Mouse (Mus musculus): ENCODE results near the gene Ppp1r14a.

GRCm38 (mm10) chr7:29303738-29304462 lies 14.8 kb downstream of the Ppp1r14a start, which contains the start of gene Dpf1:
- TF ChIP-seq CTCF (IDR thresholded peaks at IDR 0.05 in 2 of 3, conservative IDR thresholded peaks at IDR 0.05 in 1 of 3; ENCODE audit: control insufficient read depth in 1 of 3, insufficient read depth in 1 of 3, low read depth in 2 of 3, low read length in 3 of 3, poor library complexity in 1 of 3, severe bottlenecking in 1 of 3) (no peak), EP300 (IDR thresholded peaks at IDR 0.05; ENCODE audit: low read depth in 1 of 2, low read length in 2 of 2) (no peak), ELF1 (IDR thresholded peaks at IDR 0.05; ENCODE audit: low read depth, low read length) (peak; percentile 49; the same call in 1 of the 2 replicates)

Measured in MEL (cell line).